Mouse (Mus musculus) mesoderm, embryonic 11.5 days (tissue): ENCODE results near the gene Gm17542.
"Not testable (repeated sequence)": the region's sequence is repeated elsewhere in the genome, so short reads cannot be mapped to it uniquely, and the experiment has no call there.

ENCODE experiments used
- DNase-seq: peaks from one replicate; pipeline ENCODE4 v3.0.0-alpha.2; 2012; ENCODE audit warnings: low read depth, low spot score

Gm17542 gene

DNA sequence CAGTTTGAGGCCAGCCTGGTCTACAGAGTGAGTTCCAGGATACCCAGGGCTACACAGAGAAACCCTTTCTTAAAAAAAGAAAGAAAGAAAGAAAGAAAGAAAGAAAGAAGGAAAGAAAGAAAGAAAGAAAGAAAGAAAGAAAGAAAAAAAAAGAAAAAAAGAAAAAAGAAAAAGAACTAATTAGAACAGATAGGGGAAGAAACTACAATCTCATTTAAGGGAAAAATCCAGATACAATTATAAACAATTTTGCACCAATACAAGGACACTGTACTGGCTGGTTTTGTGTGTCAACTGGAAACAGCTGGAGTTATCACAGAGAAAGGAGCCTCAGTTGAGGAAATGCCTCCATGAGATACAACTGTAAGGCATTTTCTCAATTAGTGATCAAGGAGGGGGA is at the start of gene Gm17542:
Gene Gm17542, minus strand, starts transcription at position 101 of the 400 bp plus-strand sequence.
- DNase-seq = not testable (repeated sequence)

- no peak for DNase-seq
Observed at GRCm38 (mm10) chr10:58739779-58740178, 21.8 kb upstream of the Gm17542 start.

DNA sequence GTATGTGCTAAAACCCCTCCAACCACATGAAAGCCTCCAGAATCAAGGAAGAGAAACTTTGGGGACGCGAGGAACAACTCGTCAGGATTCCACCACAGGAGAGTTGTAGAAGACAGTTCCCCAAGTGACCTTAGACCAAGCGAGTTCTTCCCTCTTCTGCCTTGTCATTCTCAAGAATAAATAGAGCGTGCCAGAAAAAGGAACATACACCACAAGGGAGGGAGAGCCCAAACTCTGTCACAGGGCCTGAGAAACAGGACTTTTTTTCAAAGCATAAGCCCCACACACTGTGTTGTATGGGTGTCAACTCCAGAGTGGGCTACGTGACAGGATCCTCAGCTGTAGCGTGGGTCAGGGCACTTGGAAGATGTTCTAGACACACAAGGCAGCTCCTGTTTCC is 20.1 kb upstream of the Gm17542 start:
- DNase-seq = no peak

DNA sequence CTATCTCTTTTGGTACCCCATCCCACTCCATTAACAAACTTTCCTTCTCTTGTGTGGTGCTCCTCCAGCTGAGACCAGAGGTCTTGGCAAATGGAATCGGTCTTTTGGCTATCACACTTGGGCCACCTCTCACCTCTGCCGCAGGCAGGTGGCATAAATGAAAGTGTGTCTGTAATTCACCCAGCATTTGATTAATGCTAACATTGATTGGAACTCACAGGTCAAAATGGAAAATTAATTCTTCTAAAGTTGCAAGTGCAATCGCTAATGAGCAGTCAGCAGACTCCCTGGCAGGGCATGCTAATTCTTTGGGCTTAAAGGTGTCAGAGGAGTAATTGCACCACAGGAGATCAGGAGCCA is 3.2 kb downstream of the Gm17542 start:
- no peak for DNase-seq

GRCm38 (mm10) chr10:58713855-58714788 is 3.9 kb downstream of the Gm17542 start:
- DNase-seq = no peak

DNA sequence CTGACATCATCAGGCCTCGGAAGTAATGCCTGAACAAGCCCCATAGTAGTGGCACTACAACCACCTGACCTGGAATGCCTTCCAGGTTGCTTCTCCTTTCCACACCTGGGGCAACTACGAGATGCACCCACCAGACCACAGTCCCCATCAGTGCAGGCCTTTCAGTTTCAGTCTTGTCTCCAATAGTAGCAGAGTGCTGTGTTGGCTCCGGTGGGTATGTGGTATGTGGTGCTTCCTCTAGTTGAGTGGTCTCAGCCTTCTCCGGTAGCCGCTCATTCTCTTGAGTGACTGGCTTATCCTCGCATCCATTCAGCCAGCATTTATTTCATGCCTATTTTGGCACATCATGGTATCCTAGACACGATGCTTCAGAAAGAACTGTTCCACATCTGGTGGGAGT is 4.8 kb downstream of the Gm17542 start:
- DNase-seq = no peak

- no peak for DNase-seq
Observed at GRCm38 (mm10) chr10:58709021-58709420, 9.0 kb downstream of the Gm17542 start.

- DNase-seq = no peak
Observed at GRCm38 (mm10) chr10:58700578-58700977, 17.4 kb downstream of the Gm17542 start.

GRCm38 (mm10) chr10:58700160-58700559 is 17.9 kb downstream of the Gm17542 start:
- DNase-seq = no peak

GRCm38 (mm10) chr10:58698955-58699354 is 19.1 kb downstream of the Gm17542 start:
- DNase-seq = no peak

GRCm38 (mm10) chr10:58691051-58691450 is 27.0 kb downstream of the Gm17542 start:
- no peak for DNase-seq

DNA sequence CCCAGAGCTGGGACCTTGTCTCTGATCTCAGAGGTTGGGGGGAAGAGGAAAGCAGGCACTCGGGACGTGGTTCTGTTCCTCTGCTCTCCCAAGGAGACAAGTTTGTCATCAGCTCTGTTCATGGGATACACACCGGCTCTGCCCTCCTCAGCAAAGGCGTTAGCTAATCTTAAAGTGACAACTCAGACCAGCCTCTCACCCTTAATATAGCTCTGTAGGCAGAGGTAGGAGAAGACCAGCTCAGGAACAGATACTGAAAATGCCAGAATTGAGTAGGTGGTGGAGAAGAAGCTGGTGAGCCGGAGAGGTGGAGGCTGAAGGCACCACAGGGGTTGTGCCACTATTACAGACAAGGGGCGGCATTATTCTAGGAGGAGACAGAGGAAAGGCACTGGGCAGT is 38.7 kb downstream of the Gm17542 start:
- no peak for DNase-seq

- DNase-seq = peak; percentile 82
Observed at GRCm38 (mm10) chr10:58675533-58675932, 42.5 kb downstream of the Gm17542 start, which contains the start of gene Edar. Gene Edar, minus strand, starts transcription at chr10:58675654.

GRCm38 (mm10) chr10:58673278-58674061 is 44.5 kb downstream of the Gm17542 start:
- peak; percentile 73 for DNase-seq

DNA sequence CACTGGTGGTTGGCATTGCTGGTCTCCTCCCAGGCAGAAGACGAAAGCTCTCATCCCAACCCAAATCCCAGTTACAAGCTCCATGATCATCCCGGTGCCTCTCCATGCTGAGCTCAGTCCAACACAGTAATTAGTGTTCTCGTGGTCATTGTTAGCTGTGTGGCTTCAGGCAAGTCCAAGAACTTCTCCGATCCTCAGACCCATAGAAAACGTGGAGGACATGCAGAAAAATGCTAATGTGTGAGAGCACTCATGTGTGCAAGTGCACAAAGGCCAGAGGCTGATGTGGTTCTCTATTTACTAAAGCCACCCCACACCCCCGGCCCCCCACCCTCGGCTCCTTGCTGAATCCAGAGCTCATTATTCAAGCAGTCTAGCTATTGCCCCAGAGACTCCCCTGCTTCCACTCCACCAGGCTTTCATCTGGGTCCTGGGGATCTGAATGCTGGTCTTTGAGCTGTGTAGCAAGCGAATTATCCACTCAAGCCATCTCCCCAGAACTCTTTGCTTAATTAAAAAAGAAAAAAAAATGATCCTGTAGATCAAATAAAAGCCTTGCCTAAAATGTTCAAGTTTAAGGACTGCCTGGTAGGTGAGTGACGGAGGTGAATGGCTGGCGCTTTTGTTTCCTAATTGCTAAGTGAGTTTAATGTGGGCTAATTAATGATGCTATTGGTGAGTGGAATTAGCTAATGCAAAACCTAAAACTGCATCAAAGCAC is 45.3 kb downstream of the Gm17542 start:
- no peak for DNase-seq

DNA sequence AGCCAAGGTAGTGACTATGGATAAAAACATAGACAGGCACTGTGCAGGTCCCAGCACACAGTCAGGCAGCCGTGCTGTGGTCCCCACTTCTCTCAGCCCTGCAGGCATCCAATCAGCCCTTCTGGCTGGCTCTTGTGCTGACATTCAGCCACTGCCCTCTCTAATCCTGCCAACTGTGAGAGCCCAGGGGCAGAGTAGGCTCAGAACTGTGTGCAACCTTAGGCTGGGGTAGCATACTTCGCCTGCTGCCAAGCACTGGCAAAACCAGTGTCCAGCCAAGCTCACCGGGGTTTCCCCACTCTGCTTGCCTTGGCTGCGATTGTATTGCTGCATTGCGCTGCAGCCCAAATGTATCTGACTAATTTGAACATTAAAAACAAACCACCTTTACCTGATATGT is 54.1 kb downstream of the Gm17542 start:
- DNase-seq = no peak
